Comparison of ENCODE assay signal across 23 mouse cellular contexts in genomic region chr9:41721609-41722008, GRCm38 (mm10).
DNase-seq lines count a peak whose midpoint lies in the region; ATAC-seq and TF ChIP-seq lines count a peak whose summit lies in the region.
"Had no signal": no experiment of that assay in that cellular context is flagged by ENCODE, and none has a peak within 500 bp of the region (broad histone marks: within the 10 kb centered on the region; RNA-seq: fewer than 3 reads in every experiment).

No protein-coding gene starts in this region.

- no peak overlapping the region for H3K9ac ChIP-seq in lung, postnatal 0 days (replicated peaks; ENCODE audit: low read depth)
- H3K9ac ChIP-seq: embryonic facial prominence, embryonic 12.5 days; hindbrain, embryonic 12.5 days had no signal

- H3K27ac ChIP-seq in lung, postnatal 0 days (ENCODE audit: low read length), result no peak overlapping the region
- peak overlapping the region; percentile 59; the same call in 1 of the 2 replicates for H3K27ac ChIP-seq in embryonic facial prominence, embryonic 10.5 days (replicated peaks)
- H3K27ac ChIP-seq: embryonic facial prominence, embryonic 12.5 days; heart, embryonic 10.5 days; hindbrain, embryonic 12.5 days had no signal

- no peaks in the 10 kb centered on the region for H3K79me2 ChIP-seq in myocyte (ENCODE audit: control insufficient read depth, insufficient read depth)

- no peak for TF ChIP-seq CTCF in lung, postnatal 0 days (IDR thresholded peaks at IDR 0.05)

- no peak overlapping the region for H3K4me2 ChIP-seq in lung, postnatal 0 days (replicated peaks; ENCODE audit: low read depth, low read length)
- H3K4me2 ChIP-seq in myocyte (ENCODE audit: low read depth), result peak overlapping the region; percentile 6
- H3K4me2 ChIP-seq: embryonic facial prominence, embryonic 12.5 days; hindbrain, embryonic 12.5 days had no signal

- WGBS in lung, postnatal 0 days, result 64% methylated on average over 4 of the region's 4 CpGs
- WGBS in embryonic facial prominence, embryonic 10.5 days, result 77% methylated on average over 4 of the region's 4 CpGs

- H3K4me3 ChIP-seq in lung, postnatal 0 days (ENCODE audit: low read depth, low read length), result no peak overlapping the region
- H3K4me3 ChIP-seq in embryonic facial prominence, embryonic 10.5 days, result no peak overlapping the region
- H3K4me3 ChIP-seq in myocyte, result no peak overlapping the region
- H3K4me3 ChIP-seq: embryonic facial prominence, embryonic 12.5 days; heart, embryonic 10.5 days; hindbrain, embryonic 12.5 days had no signal

- no peaks in the 10 kb centered on the region for H3K36me3 ChIP-seq in lung, postnatal 0 days (ENCODE audit: insufficient read depth, low read length)
- H3K36me3 ChIP-seq in embryonic facial prominence, embryonic 10.5 days (replicated peaks), result no peaks in the 10 kb centered on the region
- no peaks in the 10 kb centered on the region for H3K36me3 ChIP-seq in myocyte (ENCODE audit: control insufficient read depth, insufficient read depth)
- H3K36me3 ChIP-seq: embryonic facial prominence, embryonic 12.5 days; G1E; heart, embryonic 10.5 days; hindbrain, embryonic 12.5 days had no signal

- TF ChIP-seq POLR2A in myocyte (IDR thresholded peaks at IDR 0.05; ENCODE audit: insufficient read length, low read depth), result no peak

- DNase-seq in lung, postnatal 0 days (ENCODE audit: low spot score), result peak; percentile 16
- DNase-seq in lung, postnatal 14 days, result no peak
- no peak for DNase-seq in embryonic facial prominence, embryonic 10.5 days (ENCODE audit: low spot score)
- peak; percentile 41 to 45 for DNase-seq in gastrocnemius, adult 8-10 months (ENCODE audit: low spot score in 2 of 2)
- no peak for DNase-seq in kidney, postnatal 4 days
- no peak for DNase-seq in layer of hippocampus, adult 9-10 months (ENCODE audit: low spot score)
- DNase-seq in adrenal gland, postnatal 25 days, result no peak
- DNase-seq: adrenal gland, postnatal 36 days; cerebellum, adult 2 months; heart, postnatal 10 days; kidney, adult 9 months; kidney, postnatal 36 days; liver; lung, adult 18-20 months; lung, postnatal 36 days; retina, postnatal 1 day; right cerebral cortex, postnatal 4 days had no signal

- H3K27me3 ChIP-seq in lung, postnatal 0 days (replicated peaks; ENCODE audit: insufficient read depth, low read length), result no peaks in the 10 kb centered on the region
- H3K27me3 ChIP-seq in embryonic facial prominence, embryonic 10.5 days (replicated peaks; ENCODE audit: low read depth, poor library complexity, severe bottlenecking), result no peaks in the 10 kb centered on the region
- H3K27me3 ChIP-seq in myocyte (ENCODE audit: control insufficient read depth, insufficient read depth, insufficient read length), result no peaks in the 10 kb centered on the region
- H3K27me3 ChIP-seq: embryonic facial prominence, embryonic 12.5 days; hindbrain, embryonic 12.5 days had no signal

- TF ChIP-seq EP300 in lung, postnatal 0 days (IDR thresholded peaks at IDR 0.05), result no peak

- H3K9me3 ChIP-seq in lung, postnatal 0 days (ENCODE audit: low read length), result no peaks in the 10 kb centered on the region
- no peaks in the 10 kb centered on the region for H3K9me3 ChIP-seq in embryonic facial prominence, embryonic 10.5 days
- H3K9me3 ChIP-seq: embryonic facial prominence, embryonic 12.5 days; heart, embryonic 10.5 days; hindbrain, embryonic 12.5 days had no signal

- no peaks in the 10 kb centered on the region for H3K4me1 ChIP-seq in lung, postnatal 0 days (ENCODE audit: insufficient read depth, low read depth, low read length)
- 0 out of 2 replicates have a peak, but pooled peaks cover 11% of the 10 kb centered on the region for H3K4me1 ChIP-seq in embryonic facial prominence, embryonic 10.5 days
- H3K4me1 ChIP-seq: embryonic facial prominence, embryonic 12.5 days; heart, embryonic 10.5 days had no signal

- no peak for ATAC-seq in lung, postnatal 0 days
- ATAC-seq: activated CD4-positive, CD25-positive, alpha-beta regulatory T cell, adult 4 months had no signal

- H3ac ChIP-seq in myocyte (ENCODE audit: control insufficient read depth, insufficient read length), result no peak overlapping the region

TF ChIP-seq in myocyte, 11 proteins besides CTCF, POLR2A, EP300 and RAD21:
- TF ChIP-seq MYOD1 (IDR thresholded peaks at IDR 0.05; ENCODE audit: control insufficient read depth in 1 of 3, insufficient read length in 2 of 3, low read depth in 2 of 3) (peak; percentile 94 to 96 (median 96)), TCF12 (IDR thresholded peaks at IDR 0.05; ENCODE audit: insufficient read depth, poor library complexity, severe bottlenecking) (peak; percentile 99), SRF (IDR thresholded peaks at IDR 0.05; ENCODE audit: control insufficient read depth, insufficient read length, low read depth) (no peak), POLR2AphosphoS2 (IDR thresholded peaks at IDR 0.05; ENCODE audit: insufficient read length, low read depth) (no peak), REST (IDR thresholded peaks at IDR 0.05; ENCODE audit: insufficient read depth, insufficient read length) (no peak), CEBPB (IDR thresholded peaks at IDR 0.05; ENCODE audit: insufficient read depth, poor library complexity, severe bottlenecking) (peak; percentile 91), MAX (IDR thresholded peaks at IDR 0.05; ENCODE audit: low read depth) (no peak), MYOG (IDR thresholded peaks at IDR 0.05; ENCODE audit: control insufficient read depth in 1 of 3, insufficient read depth in 1 of 3, insufficient read length in 2 of 3, low read depth in 2 of 3) (peak; percentile 96 to 99 (median 96)), USF1 (IDR thresholded peaks at IDR 0.05; ENCODE audit: low read depth) (no peak), TCF3 (IDR thresholded peaks at IDR 0.05; ENCODE audit: insufficient read length, low read depth) (peak; percentile 99), E2F4 (IDR thresholded peaks at IDR 0.05; ENCODE audit: insufficient read depth) (no peak)
TF ChIP-seq in myocyte: peak in this region for 5.

Comparison
In these comparisons a context has a peak if more than half of its experiments do, and no peak if none do; other contexts are left out.
1. DNase-seq: peak in lung, postnatal 0 days (single experiment) and gastrocnemius, adult 8-10 months (2 of 2); none in lung, postnatal 14 days (single experiment), embryonic facial prominence, embryonic 10.5 days (single experiment), kidney, postnatal 4 days (0 of 2), layer of hippocampus, adult 9-10 months (single experiment) and adrenal gland, postnatal 25 days (single experiment).